Mouse (Mus musculus): ENCODE data around the gene Ciita. TPM values are rescaled to one million over a fixed set of nuclear protein-coding genes. Genes with fewer than 3 reads are reported as not detected.

Ciita gene
- polyA plus RNA-seq, 1 experiment: 31.5 TPM

- H3K4me3 ChIP-seq (ENCODE audit: control insufficient read depth, insufficient read depth, low read length): no peak overlapping the region
- TF ChIP-seq POLR2A (IDR thresholded peaks at IDR 0.05; ENCODE audit: control insufficient read depth, extremely low read depth, insufficient read depth, low read length, poor library complexity): no peak
- TF ChIP-seq CTCF (IDR thresholded peaks at IDR 0.05; ENCODE audit: borderline replicate concordance, control insufficient read depth, extremely low read depth, insufficient read depth, low read length, poor library complexity): no peak
- H3K4me1 ChIP-seq (replicated peaks; ENCODE audit: control insufficient read depth, insufficient read depth, low read length): no peaks in the 10 kb centered on the region
- no peaks in the 10 kb centered on the region for H3K27me3 ChIP-seq (ENCODE audit: control insufficient read depth, insufficient read depth, low read length)
- no peaks in the 10 kb centered on the region for H3K36me3 ChIP-seq (ENCODE audit: control insufficient read depth, insufficient read depth, low read length)
- WGBS: 52% methylated on average over 4 of the region's 4 CpGs
- no peak for DNase-seq
- H3K27ac ChIP-seq (ENCODE audit: control insufficient read depth, insufficient read depth, low read length): no peak overlapping the region
Measured at GRCm38 (mm10) chr16:10441761-10442160, 38.1 kb upstream of the Ciita start.

- Histone ChIP-seq H3K27me3 (ENCODE audit: control insufficient read depth, insufficient read depth, low read length) (no peaks in the 10 kb centered on the region), H3K27ac (ENCODE audit: control insufficient read depth, insufficient read depth, low read length) (no peak overlapping the region), H3K4me1 (replicated peaks; ENCODE audit: control insufficient read depth, insufficient read depth, low read length) (no peaks in the 10 kb centered on the region; the same call in 1 of the 2 replicates), H3K36me3 (ENCODE audit: control insufficient read depth, insufficient read depth, low read length) (no peaks in the 10 kb centered on the region), H3K4me3 (ENCODE audit: control insufficient read depth, insufficient read depth, low read length) (no peak overlapping the region)
- DNase-seq: no peak
- TF ChIP-seq POLR2A (IDR thresholded peaks at IDR 0.05; ENCODE audit: control insufficient read depth, extremely low read depth, insufficient read depth, low read length, poor library complexity) (no peak), CTCF (IDR thresholded peaks at IDR 0.05; ENCODE audit: borderline replicate concordance, control insufficient read depth, extremely low read depth, insufficient read depth, low read length, poor library complexity) (no peak)
Measured at GRCm38 (mm10) chr16:10443723-10444122, 36.1 kb upstream of the Ciita start.

- H3K4me3 ChIP-seq (ENCODE audit: control insufficient read depth, insufficient read depth, low read length): no peak overlapping the region
- no peaks in the 10 kb centered on the region for H3K27me3 ChIP-seq (ENCODE audit: control insufficient read depth, insufficient read depth, low read length)
- no peak for DNase-seq
- 90% methylated on average over 13 of the region's 13 CpGs for WGBS
- no peak overlapping the region for H3K27ac ChIP-seq (ENCODE audit: control insufficient read depth, insufficient read depth, low read length)
- no peaks in the 10 kb centered on the region; the same call in 1 of the 2 replicates for H3K4me1 ChIP-seq (replicated peaks; ENCODE audit: control insufficient read depth, insufficient read depth, low read length)
- no peaks in the 10 kb centered on the region for H3K36me3 ChIP-seq (ENCODE audit: control insufficient read depth, insufficient read depth, low read length)
- TF ChIP-seq CTCF (IDR thresholded peaks at IDR 0.05; ENCODE audit: borderline replicate concordance, control insufficient read depth, extremely low read depth, insufficient read depth, low read length, poor library complexity) (no peak), POLR2A (IDR thresholded peaks at IDR 0.05; ENCODE audit: control insufficient read depth, extremely low read depth, insufficient read depth, low read length, poor library complexity) (no peak)
Measured at GRCm38 (mm10) chr16:10446573-10447263, 33.1 kb upstream of the Ciita start.

- Histone ChIP-seq H3K27me3 (ENCODE audit: control insufficient read depth, insufficient read depth, low read length) (no peaks in the 10 kb centered on the region), H3K27ac (ENCODE audit: control insufficient read depth, insufficient read depth, low read length) (no peak within 1 kb of the TSS), H3K4me3 (ENCODE audit: control insufficient read depth, insufficient read depth, low read length) (no peak within 1 kb of the TSS), H3K36me3 (ENCODE audit: control insufficient read depth, insufficient read depth, low read length) (no peaks in the 10 kb centered on the region), H3K4me1 (replicated peaks; ENCODE audit: control insufficient read depth, insufficient read depth, low read length) (no peaks in the 10 kb centered on the region; the same call in 1 of the 2 replicates)
- 84% methylated on average over 12 of the region's 12 CpGs for WGBS
- DNase-seq: no peak
- TF ChIP-seq POLR2A (IDR thresholded peaks at IDR 0.05; ENCODE audit: control insufficient read depth, extremely low read depth, insufficient read depth, low read length, poor library complexity) (no peak), CTCF (IDR thresholded peaks at IDR 0.05; ENCODE audit: borderline replicate concordance, control insufficient read depth, extremely low read depth, insufficient read depth, low read length, poor library complexity) (no peak)
Measured at GRCm38 (mm10) chr16:10447264-10447594, 32.6 kb upstream of the Ciita start, which contains the start of gene Tvp23a. Gene Tvp23a (minus strand): TSS chr16:10447362.

GRCm38 (mm10) chr16:10447781-10448180 lies 32.1 kb upstream of the Ciita start:
- WGBS: 22% methylated on average over 2 of the region's 2 CpGs
- TF ChIP-seq CTCF (IDR thresholded peaks at IDR 0.05; ENCODE audit: borderline replicate concordance, control insufficient read depth, extremely low read depth, insufficient read depth, low read length, poor library complexity): no peak
- no peak for TF ChIP-seq POLR2A (IDR thresholded peaks at IDR 0.05; ENCODE audit: control insufficient read depth, extremely low read depth, insufficient read depth, low read length, poor library complexity)
- Histone ChIP-seq H3K4me1 (replicated peaks; ENCODE audit: control insufficient read depth, insufficient read depth, low read length) (no peaks in the 10 kb centered on the region; the same call in 1 of the 2 replicates), H3K4me3 (ENCODE audit: control insufficient read depth, insufficient read depth, low read length) (no peak overlapping the region), H3K27me3 (ENCODE audit: control insufficient read depth, insufficient read depth, low read length) (no peaks in the 10 kb centered on the region), H3K27ac (ENCODE audit: control insufficient read depth, insufficient read depth, low read length) (no peak overlapping the region), H3K36me3 (ENCODE audit: control insufficient read depth, insufficient read depth, low read length) (no peaks in the 10 kb centered on the region)
- no peak for DNase-seq

- WGBS: 37% methylated on average over 9 of the region's 9 CpGs
- Histone ChIP-seq H3K27ac (ENCODE audit: control insufficient read depth, insufficient read depth, low read length) (no peak overlapping the region), H3K4me3 (ENCODE audit: control insufficient read depth, insufficient read depth, low read length) (no peak overlapping the region), H3K27me3 (ENCODE audit: control insufficient read depth, insufficient read depth, low read length) (no peaks in the 10 kb centered on the region), H3K36me3 (ENCODE audit: control insufficient read depth, insufficient read depth, low read length) (no peaks in the 10 kb centered on the region), H3K4me1 (replicated peaks; ENCODE audit: control insufficient read depth, insufficient read depth, low read length) (no peaks in the 10 kb centered on the region; the same call in 1 of the 2 replicates)
- no peak for TF ChIP-seq POLR2A (IDR thresholded peaks at IDR 0.05; ENCODE audit: control insufficient read depth, extremely low read depth, insufficient read depth, low read length, poor library complexity)
- no peak for TF ChIP-seq CTCF (IDR thresholded peaks at IDR 0.05; ENCODE audit: borderline replicate concordance, control insufficient read depth, extremely low read depth, insufficient read depth, low read length, poor library complexity)
- no peak for DNase-seq
Measured at GRCm38 (mm10) chr16:10448931-10449330, 30.9 kb upstream of the Ciita start.
